In genomic region chr13:90871579-90871978, GRCm38 (mm10) we compare ENCODE assay signal across 17 mouse cellular contexts. TPM values are rescaled to one million over a fixed set of nuclear protein-coding genes. Genes with fewer than 3 reads are reported as not detected.
"Had no signal": no experiment of that assay in that cellular context is flagged by ENCODE, and none has a peak within 500 bp of the region (broad histone marks: within the 10 kb centered on the region; RNA-seq: fewer than 3 reads in every experiment).

No protein-coding gene starts in this region.

- H3K4me2 ChIP-seq: limb, embryonic 15.5 days; liver, embryonic 12.5 days; lung, embryonic 14.5 days; midbrain, embryonic 12.5 days; neural tube, embryonic 13.5 days; stomach, embryonic 15.5 days had no signal

- H3K9ac ChIP-seq: limb, embryonic 15.5 days; liver, embryonic 12.5 days; lung, embryonic 14.5 days; midbrain, embryonic 12.5 days; neural tube, embryonic 13.5 days; stomach, embryonic 15.5 days had no signal

- H3K9me3 ChIP-seq: limb, embryonic 15.5 days; liver, embryonic 12.5 days; midbrain, embryonic 12.5 days; neural tube, embryonic 13.5 days; stomach, embryonic 15.5 days had no signal

- H3K4me3 ChIP-seq: layer of hippocampus, adult 2 months; limb, embryonic 15.5 days; liver, embryonic 12.5 days; megakaryocyte, embryonic 14.5 days; midbrain, embryonic 12.5 days; neural tube, embryonic 13.5 days; stomach, embryonic 15.5 days had no signal

- H3K4me1 ChIP-seq: liver, embryonic 12.5 days; midbrain, embryonic 12.5 days; neural tube, embryonic 13.5 days; stomach, embryonic 15.5 days had no signal

- H3K27ac ChIP-seq: layer of hippocampus, adult 2 months; limb, embryonic 15.5 days; liver, embryonic 12.5 days; macrophage; midbrain, embryonic 12.5 days; neural tube, embryonic 13.5 days; stomach, embryonic 15.5 days had no signal

- H3K27me3 ChIP-seq: limb, embryonic 15.5 days; liver, embryonic 12.5 days; megakaryocyte, embryonic 14.5 days; midbrain, embryonic 12.5 days; neural tube, embryonic 13.5 days; stomach, embryonic 15.5 days had no signal

- DNase-seq: kidney, postnatal 10 days; kidney, postnatal 4 days; left cerebral cortex, postnatal 4 days; lung, embryonic 14.5 days; lung, postnatal 14 days; thymus, postnatal 4 days had no signal

- ATAC-seq: liver, embryonic 12.5 days; midbrain, embryonic 16.5 days had no signal

- H3K36me3 ChIP-seq: limb, embryonic 15.5 days; liver, embryonic 12.5 days; midbrain, embryonic 12.5 days; neural tube, embryonic 13.5 days; stomach, embryonic 15.5 days had no signal

RNA-seq across cellular contexts. Expression of gene Atp6ap1l, which starts 33.6 kb away (rescaled TPM):
- polyA plus RNA-seq: kidney, embryonic 14.5 days; limb, embryonic 15.5 days; liver, embryonic 12.5 days; lung, embryonic 14.5 days; macrophage; midbrain, embryonic 12.5 days; spleen, adult 2 months; stomach, embryonic 15.5 days had no signal
